Mouse (Mus musculus) limb, embryonic 11.5 days (tissue): ENCODE data around the gene Nhlrc2. TPM values are rescaled to one million over a fixed set of nuclear protein-coding genes. Genes with fewer than 3 reads are reported as not detected.

Experiments
- ATAC-seq: fragments of 200-750 bp; cut with Nextera tagmentation; 2 replicates; pipeline ENCODE4 v1.8.0; 2017; ENCODE audit warnings: low read depth; ENCODE audit not compliant: insufficient number of reproducible peaks, low FRiP score, low TSS enrichment
- DNase-seq: peaks from one replicate; pipeline ENCODE4 v3.0.0-alpha.2; 2015; ENCODE audit warnings: low spot score
- H3K27ac ChIP-seq: fragments of 300-500 bp; sonication (generic); replicated peaks from 2 replicates; pipeline ENCODE4 v1.5.1; 2014; ENCODE audit warnings: low read depth, mild to moderate bottlenecking, low read length
- H3K27me3 ChIP-seq: fragments of 300-500 bp; sonication (generic); 2 replicates; pipeline ENCODE4 v1.6.1; 2014; ENCODE audit warnings: mild to moderate bottlenecking, low read length, mixed read lengths; ENCODE audit not compliant: control insufficient read depth, insufficient read depth
- H3K36me3 ChIP-seq: fragments of 300-500 bp; sonication (generic); 2 replicates; pipeline ENCODE4 v1.6.1; 2014; ENCODE audit warnings: mild to moderate bottlenecking, low read length, moderate library complexity, mixed read lengths; ENCODE audit not compliant: control insufficient read depth, insufficient read depth
- H3K4me1 ChIP-seq: fragments of 300-500 bp; sonication (generic); 2 replicates; pipeline ENCODE4 v1.6.1; 2014; ENCODE audit warnings: low read length, mixed read lengths; ENCODE audit not compliant: control insufficient read depth, insufficient read depth
- H3K4me2 ChIP-seq: fragments of 300-500 bp; sonication (generic); 2 replicates; pipeline ENCODE4 v1.6.1; 2014; ENCODE audit warnings: low read depth, mild to moderate bottlenecking, moderate library complexity; ENCODE audit not compliant: severe bottlenecking
- H3K4me3 ChIP-seq: fragments of 300-500 bp; sonication (generic); 2 replicates; pipeline ENCODE4 v1.5.1; 2014; ENCODE audit warnings: low read depth, low read length
- H3K9ac ChIP-seq: fragments of 300-500 bp; sonication (generic); 2 replicates; pipeline ENCODE4 v1.6.1; 2014; ENCODE audit warnings: mild to moderate bottlenecking, low read length
- H3K9me3 ChIP-seq: fragments of 300-500 bp; sonication (generic); 2 replicates; pipeline ENCODE4 v1.6.1; 2016; ENCODE audit warnings: low read length; ENCODE audit not compliant: control insufficient read depth
- WGBS: fragments of 180-500 bp; shearing (Covaris S2); extraction: QIAGEN DNeasy Blood & Tissue Kit; methylation state at CpG from one replicate; pipeline ENCODE4 v1.1.7; 2014; 5-methylcytosine and 5-hydroxymethylcytosine counted together
- polyA plus RNA-seq: library from polyadenylated mRNA; unstranded; fragments of >200 nt; fragmentation: Nextera tagmentation; extraction: Ambion mirVana; gene quantifications from 2 replicates; pipeline ENCODE4 v1.2.1, GENCODE M21; 2014

Nhlrc2 gene
- polyA plus RNA-seq, 1 experiment from 2014 or later, result 16.3 TPM

DNA sequence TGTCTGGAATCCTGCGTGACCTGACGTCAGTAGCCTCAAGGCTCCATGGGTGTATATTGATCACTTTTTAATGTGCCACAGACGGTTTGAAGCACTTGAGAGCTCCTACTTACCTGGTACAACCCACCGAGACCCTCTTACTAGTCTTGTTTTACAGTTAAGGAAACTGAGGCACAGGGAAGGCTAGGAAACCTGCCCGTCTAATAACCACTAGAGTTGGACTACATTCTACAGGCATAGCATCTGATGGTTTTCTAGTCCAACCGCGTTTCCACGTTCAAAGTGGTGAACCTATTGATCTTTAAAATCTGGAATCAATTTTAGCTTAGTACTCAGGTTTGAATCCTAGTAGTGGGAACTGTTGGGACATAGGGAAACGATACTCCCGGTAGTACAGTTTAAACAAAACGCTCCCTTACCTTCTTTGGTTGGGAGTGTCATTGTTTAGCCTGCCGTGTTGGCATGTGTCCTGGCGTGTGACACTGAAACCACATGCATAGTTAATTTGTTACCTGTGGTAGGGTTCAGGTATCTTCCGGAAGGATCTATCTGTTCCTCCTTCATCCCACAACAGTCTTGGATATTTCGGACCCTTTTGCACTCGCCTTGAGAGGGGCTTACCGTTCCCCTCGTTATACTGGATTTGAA is 1.1 kb downstream of the Nhlrc2 start:
- H3K9ac ChIP-seq, result peak overlapping the region; percentile 98
- ATAC-seq, result 0 out of 2 replicates have a peak, but pooled peaks have one; percentile 5

DNA sequence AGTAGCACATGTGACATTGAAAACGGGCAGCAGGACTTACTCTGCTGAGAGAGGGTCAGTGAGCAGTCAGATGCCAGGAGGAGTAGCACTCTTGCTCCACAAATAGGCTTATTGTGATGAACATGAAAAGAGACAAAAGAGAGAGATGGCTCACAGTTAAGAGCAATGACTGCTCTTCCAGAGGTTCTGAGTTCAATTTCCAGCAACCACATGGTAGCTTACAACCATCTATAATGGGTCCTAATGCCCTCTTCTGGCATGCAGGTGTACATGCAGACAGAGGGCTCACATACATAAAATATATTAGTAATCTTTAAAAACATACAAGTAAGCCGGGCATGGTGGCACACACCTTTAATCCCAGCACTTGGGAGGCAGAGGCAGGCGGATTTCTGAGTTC is 5.1 kb downstream of the Nhlrc2 start:
- 93% methylated on average over 3 of the region's 3 CpGs for WGBS
- no peak for ATAC-seq
- peaks cover 18% of the 10 kb centered on the region; the same call in 1 of the 2 replicates for H3K36me3 ChIP-seq

More for the DNA sequence above, 1.1 kb downstream of the Nhlrc2 start:
- peak overlapping the region; percentile 95 for H3K4me3 ChIP-seq
- peak overlapping the region; percentile 93 for H3K27ac ChIP-seq
- H3K36me3 ChIP-seq, result peaks cover 13% of the 10 kb centered on the region; the same call in 1 of the 2 replicates
- H3K4me1 ChIP-seq, result peaks cover 7% of the 10 kb centered on the region; the same call in 1 of the 2 replicates
- DNase-seq, result no peak
- H3K27me3 ChIP-seq, result no peaks in the 10 kb centered on the region
- H3K9me3 ChIP-seq, result no peaks in the 10 kb centered on the region
- H3K4me2 ChIP-seq, result peak overlapping the region; percentile 76
- WGBS, result 24% methylated on average over 18 of the region's 18 CpGs

DNA sequence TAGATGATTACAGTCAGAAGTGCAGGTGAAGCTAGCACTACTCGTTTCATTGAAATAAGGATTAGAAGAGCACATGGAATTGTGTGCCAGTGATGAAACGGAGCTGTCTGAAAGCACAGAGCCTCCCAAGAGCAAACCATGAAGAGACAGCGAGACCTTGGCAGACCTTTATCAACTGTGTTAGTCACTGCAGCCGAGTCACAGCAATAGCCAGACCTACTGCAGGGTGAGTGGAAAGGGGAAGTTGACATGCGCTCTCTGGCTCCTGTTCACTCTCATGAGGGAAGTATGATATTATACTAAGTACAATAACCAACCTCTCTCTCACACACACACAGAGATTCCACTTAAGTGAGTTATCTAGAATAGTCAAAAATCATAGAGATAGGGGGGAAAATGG is 7.9 kb downstream of the Nhlrc2 start:
- H3K9me3 ChIP-seq, result no peaks in the 10 kb centered on the region
- ATAC-seq (no peak), DNase-seq (no peak)
- no peak overlapping the region for H3K4me2 ChIP-seq
- no peak overlapping the region for H3K4me3 ChIP-seq
- H3K27me3 ChIP-seq, result no peaks in the 10 kb centered on the region
- no peaks in the 10 kb centered on the region for H3K4me1 ChIP-seq
- H3K27ac ChIP-seq, result no peak overlapping the region
- no peak overlapping the region for H3K9ac ChIP-seq
- 85% methylated on average over 5 of the region's 5 CpGs for WGBS
- peaks cover 20% of the 10 kb centered on the region for H3K36me3 ChIP-seq

More for the DNA sequence above, 5.1 kb downstream of the Nhlrc2 start:
- Histone ChIP-seq H3K4me3 (no peak overlapping the region), H3K4me1 (0 out of 2 replicates have a peak, but pooled peaks cover 2% of the 10 kb centered on the region), H3K27me3 (no peaks in the 10 kb centered on the region), H3K27ac (no peak overlapping the region), H3K9me3 (no peaks in the 10 kb centered on the region), H3K9ac (no peak overlapping the region), H3K4me2 (no peak overlapping the region)
- no peak for DNase-seq

DNA sequence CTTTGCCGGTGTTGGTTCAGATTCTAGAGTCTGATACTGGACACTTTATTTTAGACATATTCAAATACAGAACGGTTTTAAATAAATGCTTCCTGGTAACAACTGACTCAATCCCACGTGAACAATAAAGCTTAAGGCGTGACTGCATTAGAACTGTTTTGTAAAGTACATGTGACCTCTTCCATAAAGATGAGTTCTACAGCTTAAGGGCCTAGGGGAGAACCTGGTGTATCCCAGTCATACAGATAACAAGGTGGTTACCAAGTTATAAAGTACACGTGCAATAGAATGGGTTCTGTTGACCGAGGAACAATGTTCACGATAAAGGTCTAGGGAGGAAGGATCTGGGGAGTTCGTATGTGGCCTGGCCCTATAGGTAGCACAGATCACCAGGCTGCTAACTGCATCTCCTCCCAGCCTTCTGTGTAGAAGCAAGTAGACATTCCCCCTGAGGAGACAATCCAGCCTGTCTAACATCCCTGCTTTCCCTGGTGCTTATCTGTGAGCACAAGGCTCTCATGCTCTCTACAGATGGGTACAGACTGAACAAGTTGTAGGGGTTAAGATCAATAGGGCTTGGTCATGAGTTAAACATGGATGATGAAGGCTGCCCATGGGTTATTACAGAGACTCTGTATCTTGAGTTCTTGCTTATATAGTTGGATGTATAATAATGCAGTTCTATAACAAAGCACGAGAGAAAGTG is 14.5 kb downstream of the Nhlrc2 start:
- Histone ChIP-seq H3K27ac (no peak overlapping the region), H3K9me3 (no peaks in the 10 kb centered on the region), H3K4me2 (no peak overlapping the region), H3K4me3 (no peak overlapping the region), H3K9ac (no peak overlapping the region), H3K36me3 (peaks cover 4% of the 10 kb centered on the region; the same call in 1 of the 2 replicates), H3K4me1 (no peaks in the 10 kb centered on the region), H3K27me3 (no peaks in the 10 kb centered on the region)
- WGBS, result 95% methylated on average over 9 of the region's 9 CpGs
- ATAC-seq, result no peak
- DNase-seq, result no peak

DNA sequence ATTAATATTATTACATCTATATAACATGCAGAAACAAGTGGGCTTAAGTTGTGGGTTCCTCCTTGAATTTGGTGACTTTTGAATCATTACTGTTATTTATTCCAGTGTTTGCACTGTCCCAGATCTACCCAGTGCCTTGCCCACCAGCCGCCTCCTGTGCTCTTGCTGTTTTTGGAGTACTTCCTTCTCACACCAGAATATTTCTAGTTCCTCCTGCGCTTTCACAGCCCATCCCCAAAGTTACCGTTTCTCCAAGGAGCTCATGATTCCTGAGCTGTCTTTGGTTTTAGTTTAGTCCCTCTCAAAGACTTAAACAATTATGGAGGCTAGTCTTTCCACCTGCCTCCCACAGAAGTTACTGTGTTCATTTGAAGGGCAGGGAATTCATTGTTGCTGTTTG is 15.4 kb downstream of the Nhlrc2 start:
- Histone ChIP-seq H3K4me1 (no peaks in the 10 kb centered on the region), H3K4me2 (no peak overlapping the region), H3K27me3 (no peaks in the 10 kb centered on the region), H3K4me3 (no peak overlapping the region), H3K36me3 (peaks cover 4% of the 10 kb centered on the region; the same call in 1 of the 2 replicates), H3K9me3 (no peaks in the 10 kb centered on the region), H3K9ac (no peak overlapping the region), H3K27ac (no peak overlapping the region)
- WGBS, result 86% methylated on average over 3 of the region's 3 CpGs
- no peak for ATAC-seq
- DNase-seq, result no peak

DNA sequence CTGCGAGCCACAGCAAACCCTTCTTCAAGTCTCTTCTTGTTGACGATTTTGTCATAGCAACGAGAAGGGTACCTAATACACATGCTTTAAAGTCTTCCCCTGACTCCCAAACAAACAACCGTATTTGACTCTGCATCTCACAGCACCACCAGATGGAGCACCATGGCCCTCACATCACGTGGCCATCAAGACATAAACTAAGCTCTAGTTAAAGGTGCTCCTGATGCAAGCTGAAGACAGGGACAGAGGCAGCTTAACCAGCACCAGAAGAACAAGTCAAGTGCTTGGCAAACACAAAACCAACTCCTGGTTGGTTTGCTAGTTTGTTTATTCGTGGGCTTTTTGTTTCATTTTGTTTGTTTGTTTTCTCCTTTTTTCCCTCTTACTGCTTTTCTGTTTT is 17.3 kb downstream of the Nhlrc2 start:
- no peak overlapping the region for H3K27ac ChIP-seq
- peaks cover 2% of the 10 kb centered on the region; the same call in 1 of the 2 replicates for H3K36me3 ChIP-seq
- no peaks in the 10 kb centered on the region for H3K27me3 ChIP-seq
- DNase-seq, result no peak
- H3K9me3 ChIP-seq, result no peaks in the 10 kb centered on the region
- WGBS, result 68% methylated on average over 6 of the region's 6 CpGs
- no peak overlapping the region for H3K4me2 ChIP-seq
- H3K4me3 ChIP-seq, result no peak overlapping the region
- H3K4me1 ChIP-seq, result no peaks in the 10 kb centered on the region
- no peak overlapping the region for H3K9ac ChIP-seq
- ATAC-seq, result no peak

DNA sequence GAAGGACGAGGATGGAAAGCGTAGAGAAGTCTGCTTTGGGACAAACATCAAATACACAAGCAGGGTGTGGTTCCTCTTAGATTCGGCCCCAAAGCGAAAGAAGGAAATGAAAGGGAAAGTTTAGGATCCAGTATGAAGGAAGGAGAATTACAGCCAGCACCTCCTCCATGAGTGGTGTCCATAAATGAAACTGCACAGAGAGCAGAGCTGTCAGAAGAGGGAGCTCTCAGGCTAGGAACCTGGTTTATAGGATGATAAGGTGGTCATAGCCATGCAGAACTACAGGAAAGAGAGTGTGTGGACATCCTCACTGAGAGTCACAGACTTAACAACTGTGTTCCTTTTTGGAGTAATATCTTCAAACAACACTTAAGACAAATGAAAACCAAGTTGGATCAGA is 18.0 kb downstream of the Nhlrc2 start:
- ATAC-seq (no peak), DNase-seq (no peak)
- Histone ChIP-seq H3K4me3 (no peak overlapping the region), H3K27me3 (no peaks in the 10 kb centered on the region), H3K9me3 (no peaks in the 10 kb centered on the region), H3K4me1 (no peaks in the 10 kb centered on the region), H3K36me3 (peaks cover 2% of the 10 kb centered on the region; the same call in 1 of the 2 replicates), H3K4me2 (no peak overlapping the region), H3K9ac (no peak overlapping the region), H3K27ac (no peak overlapping the region)
- 92% methylated on average over 4 of the region's 4 CpGs for WGBS

DNA sequence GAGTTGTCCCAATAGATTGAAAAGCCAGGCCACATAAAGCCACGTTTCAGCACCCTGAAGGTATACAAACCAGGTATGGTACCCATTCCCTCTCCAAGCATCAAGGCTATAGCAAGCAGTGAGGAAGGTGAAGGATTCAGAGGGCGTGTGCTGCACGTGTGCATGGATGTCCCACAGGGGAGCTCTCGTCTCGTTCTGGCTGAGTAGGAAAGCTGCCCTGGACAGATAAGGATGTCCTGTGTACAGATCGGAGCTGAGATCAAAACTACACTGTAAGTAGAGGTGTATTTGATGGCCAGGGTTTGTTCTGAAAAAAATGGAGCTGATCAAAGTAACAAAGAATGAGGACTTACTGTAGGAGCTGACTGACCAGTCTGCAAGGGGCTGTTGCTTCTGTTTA is 18.9 kb downstream of the Nhlrc2 start:
- Histone ChIP-seq H3K36me3 (peaks cover 2% of the 10 kb centered on the region), H3K27ac (no peak overlapping the region), H3K9me3 (no peaks in the 10 kb centered on the region), H3K4me3 (no peak overlapping the region), H3K4me2 (no peak overlapping the region), H3K4me1 (no peaks in the 10 kb centered on the region), H3K27me3 (no peaks in the 10 kb centered on the region), H3K9ac (no peak overlapping the region)
- WGBS, result 85% methylated on average over 6 of the region's 6 CpGs
- DNase-seq (no peak), ATAC-seq (no peak)
